Mouse (Mus musculus) heart, embryonic 10.5 days (tissue): ENCODE results near the gene L3mbtl3. TPM values are rescaled to one million over a fixed set of nuclear protein-coding genes. Genes with fewer than 3 reads are reported as not detected.

Experiments used
- DNase-seq: peaks from one replicate; pipeline ENCODE4 v3.0.0-alpha.2; 2017; ENCODE audit warnings: low spot score
- H3K27ac ChIP-seq: fragments of 300-500 bp; sonication (generic); 2 replicates; pipeline ENCODE4 v1.5.1; 2016; ENCODE audit warnings: mild to moderate bottlenecking
- H3K27me3 ChIP-seq: fragments of 300-500 bp; sonication (generic); 2 replicates; pipeline ENCODE4 v1.6.1; 2016; ENCODE audit warnings: mild to moderate bottlenecking; ENCODE audit not compliant: poor library complexity, insufficient read depth, severe bottlenecking
- H3K36me3 ChIP-seq: fragments of 300-500 bp; sonication (generic); 2 replicates; pipeline ENCODE4 v1.6.1; 2016; ENCODE audit warnings: mild to moderate bottlenecking, moderate library complexity
- H3K4me1 ChIP-seq: fragments of 300-500 bp; sonication (generic); 2 replicates; pipeline ENCODE4 v1.6.1; 2016; ENCODE audit warnings: mild to moderate bottlenecking
- H3K4me3 ChIP-seq: fragments of 300-500 bp; sonication (generic); 2 replicates; pipeline ENCODE4 v1.5.1; 2016; ENCODE audit warnings: mild to moderate bottlenecking, moderate library complexity
- H3K9me3 ChIP-seq: fragments of 300-500 bp; sonication (generic); 2 replicates; pipeline ENCODE4 v1.6.1; 2016; ENCODE audit warnings: mild to moderate bottlenecking, moderate library complexity
- WGBS: fragments of 180-500 bp; shearing (Covaris S2); methylation state at CpG from one replicate; pipeline ENCODE4 v1.1.7; 2016; 5-methylcytosine and 5-hydroxymethylcytosine counted together
- polyA plus RNA-seq: library from polyadenylated mRNA; unstranded; fragments of >200 nt; fragmentation: Nextera tagmentation; extraction: Ambion mirVana; gene quantifications from 2 replicates; pipeline ENCODE4 v1.2.1, GENCODE M21; 2016

Gene L3mbtl3
- polyA plus RNA-seq, 1 experiment from 2014 or later = 13.2 TPM

DNA sequence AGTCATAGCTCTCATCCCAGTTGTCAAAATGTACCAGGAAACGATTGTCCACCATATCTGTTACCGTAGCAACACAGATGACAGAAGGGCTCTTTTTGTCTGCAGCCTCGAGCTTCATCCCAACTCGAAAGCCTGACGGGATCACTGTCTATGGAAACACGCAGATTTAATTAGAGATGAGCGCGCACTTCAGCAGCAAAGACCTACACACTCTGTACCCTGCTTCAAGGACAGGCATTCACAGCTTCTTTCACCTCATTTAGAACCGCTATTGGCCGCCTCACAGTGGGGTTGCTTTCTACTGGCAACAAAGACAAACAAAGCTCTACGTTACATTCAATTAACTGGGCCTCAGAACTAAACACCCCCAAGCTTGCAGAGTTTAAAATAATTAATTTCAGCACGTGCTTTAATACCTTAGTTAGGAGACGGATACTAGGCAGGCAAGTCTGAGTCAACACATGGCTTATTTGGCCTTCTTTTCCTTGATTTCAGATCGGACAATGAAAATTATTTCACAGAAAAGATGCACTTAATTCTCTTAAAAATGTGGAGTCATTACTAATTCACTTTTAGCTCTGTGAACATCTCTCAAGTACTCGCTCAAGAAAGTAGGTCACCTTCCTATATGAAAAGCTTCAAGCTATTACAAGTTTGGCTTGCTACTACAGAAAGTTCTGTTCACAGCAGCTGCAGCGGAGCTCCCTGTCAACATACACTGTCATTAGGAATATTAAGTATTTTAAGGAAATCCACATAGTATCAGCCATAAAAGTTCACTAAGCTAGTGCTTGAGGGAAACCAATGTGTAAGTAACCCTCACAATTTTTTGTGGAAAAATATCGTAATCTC is 47.9 kb downstream of the L3mbtl3 start:
- peaks cover 24% of the 10 kb centered on the region; the same call in 1 of the 2 replicates for H3K36me3 ChIP-seq
- WGBS = 77% methylated on average over 17 of the region's 17 CpGs

DNA sequence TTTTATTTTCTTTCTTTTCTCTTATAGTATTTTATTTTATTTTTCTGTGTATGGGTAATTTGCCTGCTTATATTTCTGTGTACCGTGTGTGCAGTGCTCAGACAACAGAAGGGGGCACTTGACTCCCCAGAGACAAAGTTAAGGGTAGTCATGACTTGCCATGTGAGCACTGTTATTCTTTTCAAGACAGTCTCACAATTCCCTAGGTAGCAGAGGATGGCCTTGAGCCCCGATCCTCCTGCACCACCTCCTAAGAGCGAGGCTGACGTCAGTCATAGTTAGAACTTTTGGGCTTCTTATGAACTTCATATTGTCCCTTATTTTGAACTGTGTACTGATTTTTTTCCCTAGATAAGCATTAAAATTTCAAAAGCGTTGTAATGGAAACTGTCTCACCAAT is 48.5 kb downstream of the L3mbtl3 start:
- Histone ChIP-seq H3K4me3 (no peak overlapping the region), H3K27me3 (no peaks in the 10 kb centered on the region), H3K9me3 (no peaks in the 10 kb centered on the region), H3K36me3 (peaks cover 22% of the 10 kb centered on the region; the same call in 1 of the 2 replicates), H3K4me1 (no peaks in the 10 kb centered on the region), H3K27ac (no peak overlapping the region)
- 92% methylated on average over 5 of the region's 5 CpGs for WGBS
- DNase-seq = no peak

More for the DNA sequence above, 47.9 kb downstream of the L3mbtl3 start:
- H3K4me3 ChIP-seq = no peak overlapping the region
- no peak for DNase-seq
- no peaks in the 10 kb centered on the region for H3K4me1 ChIP-seq
- no peak overlapping the region for H3K27ac ChIP-seq
- no peaks in the 10 kb centered on the region for H3K27me3 ChIP-seq
- H3K9me3 ChIP-seq = no peaks in the 10 kb centered on the region

DNA sequence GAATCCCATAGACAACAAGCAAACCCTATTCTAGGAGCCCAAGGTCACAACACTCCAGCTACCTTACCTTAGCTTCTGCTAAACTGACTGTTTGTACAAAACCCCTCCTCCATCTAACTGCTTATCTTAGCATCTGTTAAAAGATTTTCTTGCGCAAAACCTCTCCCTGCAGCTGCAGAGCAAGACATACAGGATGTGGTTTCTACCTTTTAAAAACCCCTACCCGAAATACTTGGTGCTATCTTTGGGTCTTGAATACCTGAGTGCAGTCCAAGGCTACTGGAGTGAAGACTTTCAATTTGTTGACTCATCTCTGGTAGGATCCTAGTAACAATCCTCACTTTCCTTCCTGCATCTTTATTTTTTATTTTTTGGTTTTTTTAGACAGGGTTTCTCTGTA is 50.5 kb downstream of the L3mbtl3 start:
- no peaks in the 10 kb centered on the region for H3K4me1 ChIP-seq
- no peaks in the 10 kb centered on the region for H3K9me3 ChIP-seq
- peaks cover 22% of the 10 kb centered on the region; the same call in 1 of the 2 replicates for H3K36me3 ChIP-seq
- H3K4me3 ChIP-seq = no peak overlapping the region
- H3K27me3 ChIP-seq = no peaks in the 10 kb centered on the region
- 91% methylated on average over 2 of the region's 2 CpGs for WGBS
- H3K27ac ChIP-seq = no peak overlapping the region
- DNase-seq = no peak

DNA sequence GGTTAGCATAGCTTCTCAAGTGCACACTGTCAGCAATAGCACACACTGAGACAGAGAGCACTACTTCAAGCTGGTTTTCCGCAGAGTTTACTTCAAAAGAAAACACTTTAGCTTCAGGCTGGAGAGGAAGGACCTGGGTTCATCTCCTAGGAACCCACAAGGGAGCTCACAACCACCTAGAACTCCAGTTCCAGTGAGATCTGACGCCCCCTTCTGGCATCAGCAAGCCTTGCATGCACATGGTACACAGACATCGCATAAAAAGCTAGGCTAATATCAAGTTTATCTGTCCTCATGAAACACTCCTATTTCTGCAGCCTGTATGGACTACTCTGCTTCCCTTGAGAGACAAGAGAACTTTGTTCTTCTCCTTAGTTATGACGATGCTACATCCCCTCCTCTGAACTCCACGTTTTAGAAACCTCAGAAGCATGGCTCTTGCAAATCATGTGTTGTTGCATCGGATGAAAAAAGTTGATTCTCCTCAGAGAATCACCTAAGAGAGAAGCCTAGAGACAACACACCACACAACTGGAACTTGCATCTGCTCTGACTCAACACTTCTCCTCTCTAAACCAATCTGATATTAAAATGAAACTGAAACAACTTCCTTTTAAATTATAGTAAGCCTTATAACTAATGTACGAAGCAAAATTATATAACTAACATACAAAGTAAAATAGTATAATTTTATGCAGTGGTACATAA is 53.3 kb downstream of the L3mbtl3 start:
- H3K27ac ChIP-seq = no peak overlapping the region
- no peaks in the 10 kb centered on the region for H3K4me1 ChIP-seq
- no peak for DNase-seq
- H3K4me3 ChIP-seq = no peak overlapping the region
- peaks cover 23% of the 10 kb centered on the region; the same call in 1 of the 2 replicates for H3K36me3 ChIP-seq
- WGBS = 79% methylated on average over 7 of the region's 7 CpGs
- no peaks in the 10 kb centered on the region for H3K27me3 ChIP-seq
- no peaks in the 10 kb centered on the region for H3K9me3 ChIP-seq

DNA sequence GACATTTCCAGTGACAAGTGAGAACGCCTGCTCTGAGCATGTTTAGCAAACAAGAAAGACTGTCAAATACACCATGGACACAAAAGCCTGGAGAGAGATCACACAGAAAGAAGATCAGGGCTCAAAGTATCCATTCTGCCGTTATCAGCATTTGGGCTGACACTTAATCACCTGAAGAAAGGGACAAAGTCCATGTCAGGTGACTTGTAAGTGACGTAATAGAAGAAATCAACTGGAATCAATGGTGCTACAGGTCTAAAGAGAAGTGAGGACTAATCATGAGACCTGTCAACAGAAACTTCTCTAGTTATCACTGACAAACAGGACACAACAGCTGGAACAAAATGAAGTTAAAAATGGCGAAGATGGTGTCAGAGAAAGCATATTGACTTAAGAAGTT is 55.1 kb downstream of the L3mbtl3 start:
- no peak for DNase-seq
- Histone ChIP-seq H3K9me3 (no peaks in the 10 kb centered on the region), H3K27me3 (no peaks in the 10 kb centered on the region), H3K4me3 (no peak overlapping the region), H3K27ac (no peak overlapping the region), H3K36me3 (peaks cover 15% of the 10 kb centered on the region; the same call in 1 of the 2 replicates), H3K4me1 (no peaks in the 10 kb centered on the region)
- WGBS = 58% methylated on average over 4 of the region's 4 CpGs

DNA sequence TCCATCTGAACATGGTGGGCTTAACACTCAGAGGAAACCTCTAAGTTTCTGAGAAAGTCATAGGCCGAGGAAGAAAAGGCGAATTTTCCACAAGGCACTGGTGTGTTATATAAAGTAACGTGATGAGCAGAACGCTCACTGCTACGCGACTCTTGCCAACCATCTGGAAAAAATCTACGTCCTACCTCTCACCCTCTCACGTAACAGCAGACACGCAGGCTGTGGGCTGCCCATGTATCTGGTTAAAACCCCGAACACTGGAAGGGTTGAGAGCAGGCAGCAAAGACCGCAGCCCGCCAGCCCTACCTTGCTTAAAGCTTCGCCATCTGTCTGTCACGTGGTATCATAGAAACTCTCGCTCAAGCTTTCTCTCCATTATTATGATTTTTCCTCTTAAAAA is 61.4 kb downstream of the L3mbtl3 start:
- 94% methylated on average over 15 of the region's 15 CpGs for WGBS

DNA sequence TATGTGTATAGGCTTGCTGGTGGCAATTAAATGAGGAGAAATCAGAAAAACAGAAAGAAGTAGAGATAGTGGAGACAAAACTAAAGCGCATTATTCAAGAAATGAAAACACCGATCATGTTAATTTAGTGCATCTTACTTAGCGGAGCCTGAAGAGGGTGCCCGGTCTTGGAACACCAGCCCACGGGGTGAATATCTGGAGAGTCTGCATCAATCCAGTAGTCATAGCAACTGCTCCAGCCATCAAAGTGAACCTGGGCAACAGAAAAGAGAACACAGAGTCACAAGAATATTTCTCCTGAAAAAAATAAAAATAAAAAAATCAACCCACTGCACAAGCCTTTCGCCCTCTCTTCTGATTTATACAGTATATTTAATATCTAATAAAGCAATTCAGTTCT is 72.3 kb downstream of the L3mbtl3 start:
- Histone ChIP-seq H3K4me1 (no peaks in the 10 kb centered on the region), H3K27me3 (no peaks in the 10 kb centered on the region), H3K27ac (no peak overlapping the region), H3K9me3 (no peaks in the 10 kb centered on the region), H3K4me3 (no peak overlapping the region), H3K36me3 (peaks cover 40% of the 10 kb centered on the region)
- WGBS = 93% methylated on average over 6 of the region's 6 CpGs
- no peak for DNase-seq

More for the DNA sequence above, 61.4 kb downstream of the L3mbtl3 start:
- H3K27me3 ChIP-seq = no peaks in the 10 kb centered on the region
- H3K9me3 ChIP-seq = no peaks in the 10 kb centered on the region
- DNase-seq = no peak
- no peak overlapping the region for H3K27ac ChIP-seq
- no peaks in the 10 kb centered on the region for H3K4me1 ChIP-seq
- peaks cover 44% of the 10 kb centered on the region for H3K36me3 ChIP-seq
- no peak overlapping the region for H3K4me3 ChIP-seq

DNA sequence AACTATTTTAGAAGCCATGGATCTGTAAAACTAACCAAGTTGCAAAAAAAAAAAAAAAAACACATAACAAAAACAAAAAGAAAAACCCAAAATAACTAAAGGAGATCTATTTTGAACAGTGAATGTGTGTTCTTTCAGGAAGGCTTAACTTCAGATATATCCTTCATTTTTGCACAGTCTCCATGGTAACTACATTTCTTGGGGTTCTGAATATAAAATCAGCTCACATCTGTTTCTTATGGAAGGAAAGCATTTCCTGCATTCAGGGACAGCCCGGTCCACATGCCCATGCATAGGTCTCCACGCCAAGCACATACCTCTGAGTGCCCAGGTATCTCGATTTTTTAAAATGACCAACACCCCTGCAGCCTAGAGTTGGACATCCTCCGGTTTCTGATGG is 73.4 kb downstream of the L3mbtl3 start:
- H3K4me3 ChIP-seq = no peak overlapping the region
- H3K4me1 ChIP-seq = no peaks in the 10 kb centered on the region
- H3K27ac ChIP-seq = no peak overlapping the region
- DNase-seq = no peak
- H3K9me3 ChIP-seq = no peaks in the 10 kb centered on the region
- H3K36me3 ChIP-seq = peaks cover 36% of the 10 kb centered on the region
- no peaks in the 10 kb centered on the region for H3K27me3 ChIP-seq
- WGBS = 93% methylated on average over 4 of the region's 4 CpGs

DNA sequence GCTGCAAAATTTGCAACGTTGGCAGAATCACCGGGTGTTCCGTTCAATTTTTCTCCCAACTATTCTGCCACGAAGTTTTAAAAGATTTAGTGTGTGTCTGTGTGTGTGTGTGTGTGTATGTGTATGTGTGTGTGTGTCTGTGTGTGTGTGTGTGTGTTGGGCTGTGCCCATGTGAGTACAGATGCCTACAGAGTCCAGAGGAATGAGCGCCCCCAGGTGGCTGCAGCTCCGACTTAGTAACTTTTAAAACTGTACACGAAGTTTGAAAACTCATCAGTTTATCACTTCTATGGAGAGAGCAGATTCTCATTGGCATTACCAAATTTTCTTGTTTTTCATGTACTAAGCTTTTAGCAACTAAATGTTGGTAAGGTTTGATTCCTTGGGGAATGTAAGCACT is 78.1 kb downstream of the L3mbtl3 start:
- WGBS = 83% methylated on average over 7 of the region's 7 CpGs
- Histone ChIP-seq H3K36me3 (peaks cover 51% of the 10 kb centered on the region), H3K27ac (no peak overlapping the region), H3K4me3 (no peak overlapping the region), H3K27me3 (no peaks in the 10 kb centered on the region), H3K9me3 (no peaks in the 10 kb centered on the region), H3K4me1 (no peaks in the 10 kb centered on the region)
- no peak for DNase-seq

DNA sequence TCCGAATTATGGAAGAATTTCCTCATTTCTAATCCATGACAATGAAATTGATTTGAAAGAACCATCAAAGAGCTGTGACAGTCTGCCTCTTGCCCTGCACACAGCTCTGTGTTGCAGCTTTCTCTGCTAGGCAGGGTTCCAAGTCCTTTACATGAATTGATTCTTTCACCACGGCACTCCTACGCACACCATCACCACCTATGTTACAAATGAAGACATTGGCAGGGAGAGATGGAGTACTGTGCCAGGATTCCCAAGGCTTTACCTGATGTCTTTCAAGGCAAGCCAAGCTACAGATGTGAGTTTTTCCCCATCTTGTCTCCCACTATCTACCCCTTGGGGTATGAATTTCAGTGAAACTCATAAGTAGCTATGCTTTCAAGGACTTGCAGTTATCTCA is 78.6 kb downstream of the L3mbtl3 start:
- WGBS = 85% methylated on average over 3 of the region's 3 CpGs
- Histone ChIP-seq H3K27ac (no peak overlapping the region), H3K9me3 (no peaks in the 10 kb centered on the region), H3K27me3 (no peaks in the 10 kb centered on the region), H3K4me1 (no peaks in the 10 kb centered on the region), H3K36me3 (peaks cover 51% of the 10 kb centered on the region), H3K4me3 (no peak overlapping the region)
- no peak for DNase-seq

DNA sequence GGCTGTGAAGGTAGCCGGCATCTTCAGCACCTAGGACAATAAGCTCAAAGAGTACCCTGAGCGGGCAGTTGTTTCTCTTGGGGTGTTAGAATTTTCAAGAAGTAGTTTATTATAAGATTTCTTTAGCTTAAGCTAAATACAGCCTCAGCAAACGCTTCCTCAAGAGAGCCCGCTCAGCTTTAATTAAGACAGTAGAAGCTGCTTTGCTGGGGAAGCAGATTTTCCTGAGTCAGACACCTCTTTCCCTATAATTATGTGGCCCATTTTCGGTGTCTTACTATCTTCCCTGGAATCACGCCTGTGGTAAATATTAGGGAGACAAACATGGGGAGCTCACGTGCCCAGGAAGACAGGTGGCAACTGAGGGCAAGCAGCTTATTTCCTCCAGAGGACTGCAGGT is 88.6 kb downstream of the L3mbtl3 start:
- Histone ChIP-seq H3K27me3 (no peaks in the 10 kb centered on the region), H3K27ac (no peak overlapping the region), H3K36me3 (peaks cover 24% of the 10 kb centered on the region; the same call in 1 of the 2 replicates), H3K9me3 (no peaks in the 10 kb centered on the region), H3K4me3 (no peak overlapping the region), H3K4me1 (no peaks in the 10 kb centered on the region)
- no peak for DNase-seq
- 90% methylated on average over 7 of the region's 7 CpGs for WGBS

DNA sequence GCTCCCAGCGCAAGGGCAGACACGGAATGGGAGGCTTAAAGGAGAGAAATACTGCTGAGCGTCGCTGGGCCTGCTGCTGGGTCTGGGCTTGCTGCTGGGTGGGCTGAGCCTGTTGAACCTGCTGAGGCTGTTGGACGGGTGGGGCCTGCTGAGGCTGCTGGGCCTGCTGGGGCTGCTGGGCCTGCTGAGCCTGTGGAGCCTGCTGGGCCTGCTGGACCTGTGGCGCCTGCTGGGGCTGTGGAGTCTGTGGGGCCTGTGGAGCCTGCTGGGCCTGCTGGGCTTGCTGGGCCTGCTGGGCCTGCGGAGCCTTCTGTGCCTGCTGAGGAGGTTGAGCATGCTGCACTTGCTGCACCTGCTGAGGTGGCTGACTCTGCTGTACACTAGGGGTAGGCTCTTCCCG is 95.8 kb downstream of the L3mbtl3 start:
- H3K36me3 ChIP-seq = peaks cover 36% of the 10 kb centered on the region
- no peaks in the 10 kb centered on the region for H3K27me3 ChIP-seq
- no peak overlapping the region for H3K27ac ChIP-seq
- 56% methylated on average over 8 of the region's 8 CpGs for WGBS
- no peaks in the 10 kb centered on the region for H3K9me3 ChIP-seq
- no peaks in the 10 kb centered on the region for H3K4me1 ChIP-seq
- DNase-seq = no peak
- H3K4me3 ChIP-seq = no peak overlapping the region

DNA sequence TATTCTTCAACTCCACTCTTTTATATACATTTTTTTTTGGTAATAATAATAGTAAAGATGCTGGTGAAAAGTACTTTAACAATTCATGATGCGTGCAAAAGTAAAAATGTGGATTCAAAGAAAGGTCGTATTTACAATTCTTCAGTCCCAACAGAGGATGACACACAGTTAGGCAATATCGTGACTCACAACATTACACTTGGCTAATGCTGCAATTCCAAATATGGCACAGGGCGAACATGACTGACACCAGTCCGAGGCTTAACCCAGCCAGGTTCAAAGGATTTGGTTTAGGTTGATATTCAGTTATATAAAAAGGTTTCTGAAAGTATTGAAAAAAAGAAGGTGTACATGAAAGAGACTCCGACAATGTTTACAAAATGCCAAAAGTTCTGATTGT is 100.4 kb downstream of the L3mbtl3 start:
- no peak for DNase-seq
- no peaks in the 10 kb centered on the region for H3K4me1 ChIP-seq
- no peak overlapping the region for H3K27ac ChIP-seq
- H3K9me3 ChIP-seq = no peaks in the 10 kb centered on the region
- H3K27me3 ChIP-seq = no peaks in the 10 kb centered on the region
- H3K4me3 ChIP-seq = no peak overlapping the region
- 87% methylated on average over 6 of the region's 6 CpGs for WGBS
- peaks cover 47% of the 10 kb centered on the region for H3K36me3 ChIP-seq
